Mouse (Mus musculus) neural tube, embryonic 14.5 days (tissue): Measurements from ENCODE around the gene Rap2b. TPM values are rescaled to one million over a fixed set of nuclear protein-coding genes. Genes with fewer than 3 reads are reported as not detected.

Source experiments
- ATAC-seq: fragments of 200-750 bp; cut with Nextera tagmentation; 2 replicates; pipeline ENCODE4 v1.8.0; 2017; ENCODE audit warnings: low read depth, mild to moderate bottlenecking, moderate TSS enrichment, moderate library complexity
- H3K27ac ChIP-seq: fragments of 300-500 bp; sonication (generic); 2 replicates; pipeline ENCODE4 v1.5.1; 2014; ENCODE audit warnings: low read depth, mild to moderate bottlenecking, control low read depth, low read length, moderate library complexity, mixed read lengths
- H3K27me3 ChIP-seq: fragments of 300-500 bp; sonication (generic); 2 replicates; pipeline ENCODE4 v1.6.1; 2014; ENCODE audit warnings: low read length; ENCODE audit not compliant: control insufficient read depth, insufficient read depth
- H3K36me3 ChIP-seq: fragments of 300-500 bp; sonication (generic); 2 replicates; pipeline ENCODE4 v1.6.1; 2014; ENCODE audit warnings: low read length, mixed read lengths; ENCODE audit not compliant: control insufficient read depth, insufficient read depth
- H3K4me1 ChIP-seq: fragments of 300-500 bp; sonication (generic); 2 replicates; pipeline ENCODE4 v1.6.1; 2014; ENCODE audit warnings: low read length; ENCODE audit not compliant: control insufficient read depth, insufficient read depth
- H3K4me2 ChIP-seq: fragments of 300-500 bp; sonication (generic); 2 replicates; pipeline ENCODE4 v1.6.1; 2014; ENCODE audit warnings: mild to moderate bottlenecking, low read depth, low read length, control low read depth
- H3K4me3 ChIP-seq: fragments of 300-500 bp; sonication (generic); 2 replicates; pipeline ENCODE4 v1.5.1; 2014; ENCODE audit warnings: low read depth, low read length, control low read depth, mixed read lengths
- H3K9ac ChIP-seq: fragments of 300-500 bp; sonication (generic); replicated peaks from 2 replicates; pipeline ENCODE4 v1.6.1; 2014; ENCODE audit warnings: low read depth, mild to moderate bottlenecking, control low read depth, low read length, mixed read lengths
- H3K9me3 ChIP-seq: fragments of 300-500 bp; sonication (generic); 2 replicates; pipeline ENCODE4 v1.6.1; 2016; ENCODE audit warnings: low read length; ENCODE audit not compliant: control insufficient read depth
- WGBS: fragments of 180-500 bp; shearing (Covaris S2); extraction: QIAGEN DNeasy Blood & Tissue Kit; methylation state at CpG from one replicate; pipeline ENCODE4 v1.1.7; 2014; 5-methylcytosine and 5-hydroxymethylcytosine counted together
- polyA plus RNA-seq: library from polyadenylated mRNA; unstranded; fragments of >200 nt; fragmentation: Nextera tagmentation; extraction: Ambion mirVana; gene quantifications from 2 replicates; pipeline ENCODE4 v1.2.1, GENCODE M21; 2014

Rap2b gene
- polyA plus RNA-seq, 1 experiment from 2014 or later, result 9.5 TPM

DNA sequence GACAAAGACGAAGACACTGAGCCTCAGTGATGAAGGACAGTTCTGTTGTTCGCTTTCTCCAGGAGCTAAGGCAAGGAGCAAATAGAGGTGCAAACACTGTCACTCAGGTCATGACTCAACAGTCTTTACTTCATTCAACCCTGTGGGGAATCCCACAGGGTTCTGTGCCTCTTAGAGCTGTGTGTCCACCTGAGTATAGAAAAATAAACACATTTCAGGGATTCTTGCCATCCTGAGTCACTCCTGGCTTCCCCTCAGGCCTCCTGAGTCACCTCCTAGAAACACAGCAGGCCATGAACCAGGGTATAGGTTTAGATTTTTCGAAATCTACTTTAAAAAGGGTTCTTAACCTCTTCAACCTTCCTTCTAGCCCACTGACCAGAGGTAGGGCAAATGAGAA lies 33.9 kb downstream of the Rap2b start:
- H3K9ac ChIP-seq, result no peak overlapping the region
- H3K4me1 ChIP-seq, result no peaks in the 10 kb centered on the region
- 95% methylated on average over 3 of the region's 3 CpGs for WGBS
- no peaks in the 10 kb centered on the region for H3K36me3 ChIP-seq
- no peaks in the 10 kb centered on the region for H3K27me3 ChIP-seq
- no peak overlapping the region for H3K4me2 ChIP-seq
- no peak for ATAC-seq
- no peaks in the 10 kb centered on the region for H3K9me3 ChIP-seq
- H3K27ac ChIP-seq, result no peak overlapping the region
- no peak overlapping the region for H3K4me3 ChIP-seq

DNA sequence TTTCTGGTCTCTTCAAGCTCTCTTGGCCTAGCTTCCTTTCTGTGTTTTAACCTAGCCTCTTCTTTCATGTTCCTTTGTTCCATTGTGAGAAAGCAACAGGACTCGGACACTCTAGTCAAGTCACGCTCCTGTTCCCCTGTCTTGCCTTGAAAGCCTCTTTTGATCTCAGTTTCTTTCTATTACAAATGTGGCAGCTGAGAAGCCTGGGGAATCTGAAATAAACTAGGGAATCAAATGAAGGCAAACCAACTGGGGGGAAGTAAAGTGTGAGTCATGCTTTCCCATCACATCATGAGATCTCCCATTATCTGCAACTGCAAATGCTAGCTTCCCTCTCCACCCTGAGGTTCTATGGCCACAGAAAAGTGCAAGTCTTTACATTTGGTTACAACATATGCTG lies 35.3 kb downstream of the Rap2b start:
- Histone ChIP-seq H3K4me1 (no peaks in the 10 kb centered on the region), H3K4me2 (no peak overlapping the region), H3K27ac (no peak overlapping the region), H3K9ac (no peak overlapping the region), H3K4me3 (no peak overlapping the region), H3K9me3 (no peaks in the 10 kb centered on the region), H3K36me3 (no peaks in the 10 kb centered on the region), H3K27me3 (no peaks in the 10 kb centered on the region)
- ATAC-seq, result no peak
- WGBS, result 10% methylated on average over 2 of the region's 2 CpGs

DNA sequence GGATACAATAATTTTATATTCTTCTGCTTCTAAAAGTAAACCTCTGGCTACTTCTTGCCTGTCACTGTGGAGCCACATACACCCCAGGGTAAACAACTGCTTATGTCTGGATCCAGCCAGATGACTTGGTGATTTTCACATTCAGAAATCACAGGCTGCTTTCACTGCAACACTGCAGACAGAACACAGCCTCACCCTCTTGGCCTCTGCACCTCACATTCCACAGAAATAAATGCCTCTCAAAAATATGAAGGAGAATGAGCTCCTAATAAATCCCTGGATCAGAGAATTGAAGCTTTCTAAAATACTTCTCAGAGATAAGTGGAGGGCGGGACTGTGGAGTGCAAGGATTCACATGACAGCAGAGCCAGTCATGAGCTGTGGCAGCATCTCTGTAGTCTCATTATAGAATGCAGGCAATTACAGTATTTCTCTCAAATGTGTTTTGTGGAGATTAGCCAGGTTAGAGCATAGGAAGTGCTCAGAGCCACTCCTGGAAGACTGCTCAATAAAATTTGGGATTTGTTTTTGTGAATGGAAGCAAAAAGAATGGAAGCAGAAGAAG lies 39.5 kb downstream of the Rap2b start:
- H3K4me1 ChIP-seq, result no peaks in the 10 kb centered on the region
- H3K9me3 ChIP-seq, result no peaks in the 10 kb centered on the region
- WGBS, result 82% methylated on average over 1 of the region's 1 CpGs
- no peak overlapping the region for H3K27ac ChIP-seq
- no peak overlapping the region for H3K4me3 ChIP-seq
- no peak overlapping the region for H3K9ac ChIP-seq
- H3K4me2 ChIP-seq, result no peak overlapping the region
- no peaks in the 10 kb centered on the region for H3K36me3 ChIP-seq
- no peak for ATAC-seq
- no peaks in the 10 kb centered on the region for H3K27me3 ChIP-seq

DNA sequence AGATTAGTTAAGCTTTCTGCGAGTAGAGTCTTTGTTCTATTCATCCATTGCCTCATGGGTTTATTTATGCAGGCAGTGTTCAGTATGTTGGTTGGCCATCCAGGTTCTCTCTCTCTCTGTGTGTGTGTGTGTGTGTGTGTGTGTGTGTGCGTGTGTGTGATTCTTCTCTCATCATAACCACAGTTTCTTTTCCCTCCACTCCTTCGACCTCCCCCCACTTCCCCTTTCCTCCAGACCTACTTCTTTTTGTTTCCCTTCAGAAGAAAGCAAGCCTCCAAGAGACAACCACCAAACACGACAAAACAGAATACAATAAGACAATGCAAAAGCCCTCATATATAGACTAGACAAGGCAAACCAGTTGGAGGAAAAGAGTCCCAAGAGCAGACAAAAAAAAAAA lies 45.5 kb downstream of the Rap2b start:
- no peaks in the 10 kb centered on the region for H3K27me3 ChIP-seq
- WGBS, result 80% methylated on average over 4 of the region's 4 CpGs
- H3K9ac ChIP-seq, result no peak overlapping the region

DNA sequence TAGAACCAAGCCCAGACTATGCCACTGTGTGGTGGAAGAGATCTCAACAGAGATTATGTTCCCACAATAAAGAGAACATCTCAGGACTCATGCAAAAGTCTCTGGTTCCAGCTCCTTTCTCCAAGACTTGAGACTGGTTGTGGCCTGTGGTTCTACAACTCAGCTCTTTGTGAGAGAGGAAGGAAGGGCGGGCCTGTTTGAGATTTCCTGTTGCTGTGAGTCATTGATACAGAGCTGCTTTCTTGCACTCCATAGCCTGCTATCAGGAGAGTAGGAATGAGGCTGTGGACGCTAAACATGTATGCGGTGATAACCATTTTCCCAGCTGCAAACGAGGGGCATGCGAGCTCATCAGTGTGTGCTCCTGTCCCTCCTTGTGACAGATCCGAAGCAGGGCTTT lies 48.2 kb downstream of the Rap2b start:
- Histone ChIP-seq H3K9me3 (no peaks in the 10 kb centered on the region), H3K9ac (no peak overlapping the region), H3K4me3 (no peak overlapping the region), H3K27me3 (no peaks in the 10 kb centered on the region), H3K27ac (no peak overlapping the region), H3K36me3 (no peaks in the 10 kb centered on the region), H3K4me1 (no peaks in the 10 kb centered on the region), H3K4me2 (no peak overlapping the region)
- WGBS, result 90% methylated on average over 6 of the region's 6 CpGs
- ATAC-seq, result no peak

More for the DNA sequence above, 45.5 kb downstream of the Rap2b start:
- Histone ChIP-seq H3K4me2 (no peak overlapping the region), H3K36me3 (no peaks in the 10 kb centered on the region), H3K27ac (no peak overlapping the region), H3K9me3 (no peaks in the 10 kb centered on the region), H3K4me1 (no peaks in the 10 kb centered on the region), H3K4me3 (no peak overlapping the region)
- no peak for ATAC-seq

DNA sequence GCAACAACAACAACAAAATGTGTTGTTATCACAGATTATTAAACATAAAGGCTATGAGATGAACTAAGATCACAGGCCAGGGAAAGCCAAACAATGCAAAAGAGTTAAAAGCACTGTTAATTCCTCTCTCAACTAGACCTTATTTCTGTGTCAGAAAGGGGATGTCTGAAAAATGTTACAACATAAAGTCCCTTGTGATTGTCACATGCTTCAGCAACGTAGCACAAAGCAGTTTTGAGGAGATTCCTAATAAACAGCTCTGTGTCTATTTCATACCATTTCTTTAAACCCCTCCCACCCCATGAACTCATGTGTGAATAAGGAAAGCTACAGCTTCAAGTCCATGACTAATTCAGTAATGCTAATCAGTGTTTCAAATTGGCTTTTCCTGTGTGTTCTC lies 54.4 kb downstream of the Rap2b start:
- WGBS, result 67% methylated on average over 1 of the region's 1 CpGs
- H3K36me3 ChIP-seq, result no peaks in the 10 kb centered on the region
- no peak for ATAC-seq

More for the DNA sequence above, 54.4 kb downstream of the Rap2b start:
- no peaks in the 10 kb centered on the region for H3K4me1 ChIP-seq
- H3K4me2 ChIP-seq, result no peak overlapping the region
- H3K27me3 ChIP-seq, result no peaks in the 10 kb centered on the region
- no peak overlapping the region for H3K9ac ChIP-seq
- no peak overlapping the region for H3K27ac ChIP-seq
- no peak overlapping the region for H3K4me3 ChIP-seq
- H3K9me3 ChIP-seq, result no peaks in the 10 kb centered on the region

Other genes with a start within 250 kb of the Rap2b start
- not detected in 2 replicates for gene B430305J03Rik, start 4.3 kb downstream of the Rap2b start, polyA plus RNA-seq